Mouse (Mus musculus) kidney, embryonic 15.5 days (tissue): ENCODE data around the gene Stt3b. TPM values are rescaled to one million over a fixed set of nuclear protein-coding genes. Genes with fewer than 3 reads are reported as not detected.

ENCODE experiments used
- ATAC-seq: fragments of 200-750 bp; cut with Nextera tagmentation; replicated peaks from 2 replicates; pipeline ENCODE4 v1.8.0; 2017; ENCODE audit warnings: moderate TSS enrichment; ENCODE audit not compliant: low FRiP score
- H3K27ac ChIP-seq: fragments of 300-500 bp; sonication (generic); 2 replicates; pipeline ENCODE4 v1.5.1; 2015; ENCODE audit warnings: mild to moderate bottlenecking, inconsistent platforms
- H3K27me3 ChIP-seq: fragments of 300-500 bp; sonication (generic); 2 replicates; pipeline ENCODE4 v1.6.1; 2015; ENCODE audit warnings: inconsistent platforms
- H3K36me3 ChIP-seq: fragments of 300-500 bp; sonication (generic); 2 replicates; pipeline ENCODE4 v1.6.1; 2015; ENCODE audit warnings: inconsistent platforms
- H3K4me1 ChIP-seq: fragments of 300-500 bp; sonication (generic); 2 replicates; pipeline ENCODE4 v1.6.1; 2015; ENCODE audit warnings: inconsistent platforms
- H3K4me2 ChIP-seq: fragments of 300-500 bp; sonication (generic); 2 replicates; pipeline ENCODE4 v1.6.1; 2015; ENCODE audit warnings: moderate library complexity, mild to moderate bottlenecking, inconsistent platforms
- H3K4me3 ChIP-seq: fragments of 300-500 bp; sonication (generic); replicated peaks from 2 replicates; pipeline ENCODE4 v1.5.1; 2015; ENCODE audit warnings: mild to moderate bottlenecking, inconsistent platforms
- H3K9ac ChIP-seq: fragments of 300-500 bp; sonication (generic); 2 replicates; pipeline ENCODE4 v1.6.1; 2015; ENCODE audit warnings: mild to moderate bottlenecking, inconsistent platforms
- H3K9me3 ChIP-seq: fragments of 300-500 bp; sonication (generic); replicated peaks from 2 replicates; pipeline ENCODE4 v1.6.1; 2016; ENCODE audit warnings: inconsistent platforms
- WGBS: fragments of 180-500 bp; shearing (Covaris S2); methylation state at CpG from one replicate; pipeline ENCODE4 v1.1.7; 2015; ENCODE audit warnings: mixed read lengths; 5-methylcytosine and 5-hydroxymethylcytosine counted together
- polyA plus RNA-seq: library from polyadenylated mRNA; unstranded; fragments of >200 nt; fragmentation: Nextera tagmentation; extraction: Ambion mirVana; gene quantifications from 2 replicates; pipeline ENCODE4 v1.2.1, GENCODE M21; 2015

Stt3b gene
- polyA plus RNA-seq, 1 experiment from 2014 or later, result 101 TPM

- no peak overlapping the region for H3K9ac ChIP-seq
- H3K4me3 ChIP-seq, result no peak overlapping the region
- H3K27me3 ChIP-seq, result no peaks in the 10 kb centered on the region
- no peak overlapping the region for H3K4me2 ChIP-seq
- no peak for ATAC-seq
- H3K4me1 ChIP-seq, result peaks cover 14% of the 10 kb centered on the region; the same call in 1 of the 2 replicates
- no peaks in the 10 kb centered on the region for H3K9me3 ChIP-seq
- H3K27ac ChIP-seq, result no peak overlapping the region
- 62% methylated on average over 7 of the region's 7 CpGs for WGBS
- no peaks in the 10 kb centered on the region for H3K36me3 ChIP-seq
Measured at GRCm38 (mm10) chr9:115224744-115225354, 85.4 kb downstream of the Stt3b start.

GRCm38 (mm10) chr9:115221265-115221664 is 89.0 kb downstream of the Stt3b start:
- Histone ChIP-seq H3K4me3 (no peak overlapping the region), H3K27ac (no peak overlapping the region), H3K36me3 (no peaks in the 10 kb centered on the region), H3K4me1 (peaks cover 7% of the 10 kb centered on the region; the same call in 1 of the 2 replicates), H3K4me2 (no peak overlapping the region), H3K9ac (no peak overlapping the region), H3K9me3 (no peaks in the 10 kb centered on the region), H3K27me3 (no peaks in the 10 kb centered on the region)
- WGBS, result 84% methylated on average over 7 of the region's 7 CpGs
- ATAC-seq, result no peak

GRCm38 (mm10) chr9:115220466-115220865 is 89.8 kb downstream of the Stt3b start:
- Histone ChIP-seq H3K27ac (no peak overlapping the region), H3K4me3 (no peak overlapping the region), H3K9me3 (no peaks in the 10 kb centered on the region), H3K27me3 (no peaks in the 10 kb centered on the region), H3K4me1 (peaks cover 14% of the 10 kb centered on the region), H3K9ac (no peak overlapping the region), H3K36me3 (no peaks in the 10 kb centered on the region), H3K4me2 (no peak overlapping the region)
- 75% methylated on average over 7 of the region's 7 CpGs for WGBS
- ATAC-seq, result no peak

GRCm38 (mm10) chr9:115217984-115218383 is 92.2 kb downstream of the Stt3b start:
- H3K4me2 ChIP-seq, result no peak overlapping the region
- H3K4me3 ChIP-seq, result no peak overlapping the region
- H3K4me1 ChIP-seq, result peaks cover 28% of the 10 kb centered on the region
- no peaks in the 10 kb centered on the region for H3K36me3 ChIP-seq
- ATAC-seq, result no peak
- no peaks in the 10 kb centered on the region for H3K9me3 ChIP-seq
- no peak overlapping the region for H3K9ac ChIP-seq
- WGBS, result 28% methylated on average over 9 of the region's 9 CpGs
- peaks cover 5% of the 10 kb centered on the region for H3K27me3 ChIP-seq
- no peak overlapping the region for H3K27ac ChIP-seq

GRCm38 (mm10) chr9:115215830-115216701 is 94.2 kb downstream of the Stt3b start:
- Histone ChIP-seq H3K9me3 (no peaks in the 10 kb centered on the region), H3K27me3 (peaks cover 12% of the 10 kb centered on the region), H3K36me3 (no peaks in the 10 kb centered on the region), H3K4me3 (0 out of 2 replicates have a peak overlapping the region, but pooled peaks have one; percentile 24), H3K4me1 (peaks cover 28% of the 10 kb centered on the region), H3K4me2 (peak overlapping the region; percentile 52), H3K27ac (peak overlapping the region; percentile 79), H3K9ac (no peak overlapping the region)
- WGBS, result 24% methylated on average over 21 of the region's 21 CpGs
- peak; percentile 81 for ATAC-seq

- 11% methylated on average over 7 of the region's 7 CpGs for WGBS
- Histone ChIP-seq H3K4me3 (no peak overlapping the region), H3K9me3 (no peaks in the 10 kb centered on the region), H3K4me2 (0 out of 2 replicates have a peak overlapping the region, but pooled peaks have one; percentile 3), H3K27me3 (peaks cover 12% of the 10 kb centered on the region), H3K4me1 (peaks cover 26% of the 10 kb centered on the region), H3K9ac (no peak overlapping the region; the same call in 1 of the 2 replicates), H3K36me3 (no peaks in the 10 kb centered on the region), H3K27ac (peak overlapping the region; percentile 79)
- peak; percentile 59 for ATAC-seq
Measured at GRCm38 (mm10) chr9:115214572-115215571, 95.3 kb downstream of the Stt3b start.

GRCm38 (mm10) chr9:115213755-115214264 is 96.4 kb downstream of the Stt3b start:
- 91% methylated on average over 5 of the region's 5 CpGs for WGBS
- no peak for ATAC-seq
- Histone ChIP-seq H3K27ac (no peak overlapping the region), H3K9ac (no peak overlapping the region), H3K4me3 (no peak overlapping the region), H3K36me3 (no peaks in the 10 kb centered on the region), H3K9me3 (no peaks in the 10 kb centered on the region), H3K4me2 (no peak overlapping the region), H3K27me3 (peaks cover 12% of the 10 kb centered on the region), H3K4me1 (peaks cover 26% of the 10 kb centered on the region)

- H3K36me3 ChIP-seq, result no peaks in the 10 kb centered on the region
- H3K27me3 ChIP-seq, result peaks cover 12% of the 10 kb centered on the region
- no peaks in the 10 kb centered on the region for H3K9me3 ChIP-seq
- no peak overlapping the region for H3K4me2 ChIP-seq
- peaks cover 23% of the 10 kb centered on the region for H3K4me1 ChIP-seq
- no peak overlapping the region for H3K27ac ChIP-seq
- H3K4me3 ChIP-seq, result no peak overlapping the region
- 81% methylated on average over 12 of the region's 12 CpGs for WGBS
- H3K9ac ChIP-seq, result no peak overlapping the region
- ATAC-seq, result no peak
Measured at GRCm38 (mm10) chr9:115210535-115210934, 99.7 kb downstream of the Stt3b start.

- Histone ChIP-seq H3K27ac (no peak overlapping the region), H3K4me1 (peaks cover 20% of the 10 kb centered on the region), H3K9me3 (no peaks in the 10 kb centered on the region), H3K36me3 (no peaks in the 10 kb centered on the region), H3K4me3 (no peak overlapping the region), H3K9ac (no peak overlapping the region), H3K27me3 (peaks cover 12% of the 10 kb centered on the region), H3K4me2 (no peak overlapping the region)
- WGBS, result 84% methylated on average over 7 of the region's 7 CpGs
- no peak for ATAC-seq
Measured at GRCm38 (mm10) chr9:115209737-115210136, 100.5 kb downstream of the Stt3b start.

- Histone ChIP-seq H3K4me3 (no peak overlapping the region), H3K9ac (no peak overlapping the region), H3K4me2 (no peak overlapping the region), H3K36me3 (no peaks in the 10 kb centered on the region), H3K27ac (no peak overlapping the region), H3K4me1 (peaks cover 13% of the 10 kb centered on the region), H3K27me3 (no peaks in the 10 kb centered on the region), H3K9me3 (no peaks in the 10 kb centered on the region)
- no peak for ATAC-seq
- WGBS, result 66% methylated on average over 5 of the region's 5 CpGs
Measured at GRCm38 (mm10) chr9:115206219-115206618, 104.0 kb downstream of the Stt3b start.

- Histone ChIP-seq H3K9ac (no peak overlapping the region), H3K4me1 (peaks cover 13% of the 10 kb centered on the region), H3K27ac (no peak overlapping the region), H3K4me2 (peak overlapping the region; percentile 39), H3K36me3 (no peaks in the 10 kb centered on the region), H3K27me3 (no peaks in the 10 kb centered on the region), H3K4me3 (no peak overlapping the region), H3K9me3 (no peaks in the 10 kb centered on the region)
- 3% methylated on average over 6 of the region's 6 CpGs for WGBS
- ATAC-seq, result peak; percentile 58; the same call in 1 of the 2 replicates
Measured at GRCm38 (mm10) chr9:115205491-115205890, 104.7 kb downstream of the Stt3b start.
